Mouse (Mus musculus): ENCODE measurements around the gene Pate2.
A peak's percentile ranks its signal among the peaks of the same experiment; 100 is the strongest.

- TF ChIP-seq MYC (IDR thresholded peaks at IDR 0.05; ENCODE audit: low read depth, low read length) (no peak), CHD1 (IDR thresholded peaks at IDR 0.05; ENCODE audit: low read depth, low read length) (no peak), ZC3H11A (IDR thresholded peaks at IDR 0.05; ENCODE audit: low read depth, low read length) (peak; percentile 43; the same call in 1 of the 2 replicates), MAZ (IDR thresholded peaks at IDR 0.05; ENCODE audit: low read depth, low read length) (no peak), E2F4 (IDR thresholded peaks at IDR 0.05; ENCODE audit: borderline replicate concordance, low read depth, low read length) (no peak), EP300 (IDR thresholded peaks at IDR 0.05; ENCODE audit: low read depth in 1 of 2, low read length in 2 of 2) (no peak), CTCF (IDR thresholded peaks at IDR 0.05 in 2 of 3, conservative IDR thresholded peaks at IDR 0.05 in 1 of 3; ENCODE audit: control insufficient read depth in 1 of 3, insufficient read depth in 1 of 3, low read depth in 2 of 3, low read length in 3 of 3, poor library complexity in 1 of 3, severe bottlenecking in 1 of 3) (peak; percentile 26 to 66 (median 39); a peak in 5 of 6 replicates), POLR2AphosphoS2 (IDR thresholded peaks at IDR 0.05; ENCODE audit: low read length) (no peak), SMC3 (IDR thresholded peaks at IDR 0.05; ENCODE audit: low read depth, low read length) (peak; percentile 63), ETS1 (IDR thresholded peaks at IDR 0.05; ENCODE audit: low read depth, low read length) (no peak)
Observed at GRCm38 (mm10) chr9:35592903-35593302, 22.8 kb downstream of the Pate2 start.
